Mouse (Mus musculus) granulocyte monocyte progenitor cell, adult 5-6 weeks (primary cell): ENCODE measurements around the gene Sugp1. TPM values are rescaled to one million over a fixed set of nuclear protein-coding genes. Genes with fewer than 3 reads are reported as not detected.

Experiments
- ATAC-seq: replicated peaks from 2 replicates; pipeline ENCODE4 v1.8.0; 2016; ENCODE audit warnings: mild to moderate bottlenecking, moderate TSS enrichment, inconsistent platforms; ENCODE audit not compliant: poor library complexity, severe bottlenecking
- total RNA-seq, 2 experiments: library from RNA; stranded (forward) in 1 of 2; stranded (reverse) in 1 of 2; fragments of 200-712, 200-1000 nt in 1 of 2; fragments of >200 nt in 1 of 2; fragmentation: Nextera tagmentation in 1 of 2; gene quantifications; 2 replicates each; pipeline ENCODE4 v1.2.3; 2014 to 2017

The Sugp1 gene
- total RNA-seq, 2 experiments from 2014 or later = 22.6 to 26.0 TPM

GRCm38 (mm10) chr8:70104506-70104905, 61.9 kb downstream of the Sugp1 start:
- ATAC-seq = peak; percentile 78

GRCm38 (mm10) chr8:70104922-70105321, 62.3 kb downstream of the Sugp1 start:
- no peak for ATAC-seq

- ATAC-seq = no peak
These were observed 67.8 kb downstream of the Sugp1 start for GRCm38 (mm10) chr8:70110451-70110850.

- no peak for ATAC-seq
These were observed 68.7 kb downstream of the Sugp1 start for GRCm38 (mm10) chr8:70111192-70111795.

GRCm38 (mm10) chr8:70112401-70113016, 69.9 kb downstream of the Sugp1 start:
- no peak for ATAC-seq

GRCm38 (mm10) chr8:70114488-70114887, 71.9 kb downstream of the Sugp1 start:
- peak; percentile 75 for ATAC-seq

GRCm38 (mm10) chr8:70114892-70115291, 72.3 kb downstream of the Sugp1 start:
- no peak for ATAC-seq

- peak; percentile 66 for ATAC-seq
These were observed 75.0 kb downstream of the Sugp1 start for GRCm38 (mm10) chr8:70117611-70118010.

- no peak for ATAC-seq
These were observed 76.4 kb downstream of the Sugp1 start for GRCm38 (mm10) chr8:70118726-70119700.

- ATAC-seq = no peak; the same call in 1 of the 2 replicates
These were observed 78.1 kb downstream of the Sugp1 start, which contains the start of gene Ncan for GRCm38 (mm10) chr8:70120667-70121066. Gene Ncan, minus strand, starts transcription at chr8:70120873.

Other genes starting within 250 kb of the Sugp1 start
- 53.7 and 60.9 TPM in 2 replicates for gene Gmip, start 234.1 kb upstream of the Sugp1 start, total RNA-seq (2014; fragmentation: Nextera tagmentation)
- 26.4 and 43.8 TPM in 2 replicates for gene Gmip, start 234.1 kb upstream of the Sugp1 start, total RNA-seq (2017)
- 3.0 and 9.3 TPM in 2 replicates for gene Lpar2, start 220.4 kb upstream of the Sugp1 start, total RNA-seq (2014; fragmentation: Nextera tagmentation)
- 1.5 and 1.9 TPM in 2 replicates for gene Lpar2, start 220.4 kb upstream of the Sugp1 start, total RNA-seq (2017)
- gene Pbx4, start 210.3 kb upstream of the Sugp1 start, total RNA-seq (2014; fragmentation: Nextera tagmentation) = 7.0 and 25.1 TPM in 2 replicates
- 5.6 and 9.3 TPM in 2 replicates for gene Pbx4, start 210.3 kb upstream of the Sugp1 start, total RNA-seq (2017)
- gene Cilp2, start 155.1 kb upstream of the Sugp1 start, total RNA-seq (2014; fragmentation: Nextera tagmentation) = not detected in 2 replicates
- gene Cilp2, start 155.1 kb upstream of the Sugp1 start, total RNA-seq (2017) = not detected in 2 replicates
- gene Tssk6, start 140.6 kb upstream of the Sugp1 start, total RNA-seq (2014; fragmentation: Nextera tagmentation) = 0.73 TPM in 1 of 2 replicates, not detected in the other
- 1.5 and 2.5 TPM in 2 replicates for gene Tssk6, start 140.6 kb upstream of the Sugp1 start, total RNA-seq (2017)
- 76.7 and 98.5 TPM in 2 replicates for gene Ndufa13, start 140.3 kb upstream of the Sugp1 start, total RNA-seq (2014; fragmentation: Nextera tagmentation)
- gene Ndufa13, start 140.3 kb upstream of the Sugp1 start, total RNA-seq (2017) = 107 and 110 TPM in 2 replicates
- gene Yjefn3, start 140.1 kb upstream of the Sugp1 start, total RNA-seq (2014; fragmentation: Nextera tagmentation) = 2.7 TPM in 1 of 2 replicates, not detected in the other
- gene Yjefn3, start 140.1 kb upstream of the Sugp1 start, total RNA-seq (2017) = not detected in 2 replicates
- gene Gatad2a, start 46.4 kb upstream of the Sugp1 start, total RNA-seq (2014; fragmentation: Nextera tagmentation) = 51.7 and 69.2 TPM in 2 replicates
- 47.5 and 58.2 TPM in 2 replicates for gene Gatad2a, start 46.4 kb upstream of the Sugp1 start, total RNA-seq (2017)
- gene Mau2, start 79 bp upstream of the Sugp1 start, total RNA-seq (2014; fragmentation: Nextera tagmentation) = 29.9 and 34.9 TPM in 2 replicates
- gene Mau2, start 79 bp upstream of the Sugp1 start, total RNA-seq (2017) = 27.3 and 29.0 TPM in 2 replicates
- 3.9 TPM in 1 of 2 replicates, not detected in the other for gene Tm6sf2, start 30.1 kb downstream of the Sugp1 start, total RNA-seq (2014; fragmentation: Nextera tagmentation)
- not detected in 2 replicates for gene Tm6sf2, start 30.1 kb downstream of the Sugp1 start, total RNA-seq (2017)
- not detected in 2 replicates for gene Hapln4, start 40.6 kb downstream of the Sugp1 start, total RNA-seq (2014; fragmentation: Nextera tagmentation)
- not detected in 2 replicates for gene Hapln4, start 40.6 kb downstream of the Sugp1 start, total RNA-seq (2017)
- not detected in 2 replicates for gene Ncan, start 78.1 kb downstream of the Sugp1 start, total RNA-seq (2014; fragmentation: Nextera tagmentation)
- not detected in 2 replicates for gene Ncan, start 78.1 kb downstream of the Sugp1 start, total RNA-seq (2017)
- gene Nr2c2ap, start 88.5 kb downstream of the Sugp1 start, total RNA-seq (2014; fragmentation: Nextera tagmentation) = 37.0 and 64.5 TPM in 2 replicates
- 8.7 and 9.4 TPM in 2 replicates for gene Nr2c2ap, start 88.5 kb downstream of the Sugp1 start, total RNA-seq (2017)
- 4.8 and 6.9 TPM in 2 replicates for gene Rfxank, start 96.3 kb downstream of the Sugp1 start, total RNA-seq (2014; fragmentation: Nextera tagmentation)
- gene Rfxank, start 96.3 kb downstream of the Sugp1 start, total RNA-seq (2017) = 5.9 and 11.6 TPM in 2 replicates
- gene Borcs8, start 96.7 kb downstream of the Sugp1 start, total RNA-seq (2014; fragmentation: Nextera tagmentation) = 26.6 and 53.7 TPM in 2 replicates
- 34.3 and 40.0 TPM in 2 replicates for gene Borcs8, start 96.7 kb downstream of the Sugp1 start, total RNA-seq (2017)
- not detected in 2 replicates for gene Mef2b, start 96.9 kb downstream of the Sugp1 start, total RNA-seq (2014; fragmentation: Nextera tagmentation)
- gene Mef2b, start 96.9 kb downstream of the Sugp1 start, total RNA-seq (2017) = not detected in 2 replicates
- gene Tmem161a, start 129.5 kb downstream of the Sugp1 start, total RNA-seq (2014; fragmentation: Nextera tagmentation) = 15.6 and 29.6 TPM in 2 replicates
- gene Tmem161a, start 129.5 kb downstream of the Sugp1 start, total RNA-seq (2017) = 9.4 and 21.4 TPM in 2 replicates
- 3.2 and 5.5 TPM in 2 replicates for gene Slc25a42, start 169.5 kb downstream of the Sugp1 start, total RNA-seq (2014; fragmentation: Nextera tagmentation)
- 0.62 and 1.2 TPM in 2 replicates for gene Slc25a42, start 169.5 kb downstream of the Sugp1 start, total RNA-seq (2017)
- 62.5 and 68.0 TPM in 2 replicates for gene Sugp2, start 191.4 kb downstream of the Sugp1 start, total RNA-seq (2014; fragmentation: Nextera tagmentation)
- 26.0 and 56.4 TPM in 2 replicates for gene Sugp2, start 191.4 kb downstream of the Sugp1 start, total RNA-seq (2017)
- 4.9 and 6.9 TPM in 2 replicates for gene Armc6, start 191.7 kb downstream of the Sugp1 start, total RNA-seq (2014; fragmentation: Nextera tagmentation)
- 8.0 and 9.4 TPM in 2 replicates for gene Armc6, start 191.7 kb downstream of the Sugp1 start, total RNA-seq (2017)
- 5.4 and 12.3 TPM in 2 replicates for gene Homer3, start 240.0 kb downstream of the Sugp1 start, total RNA-seq (2014; fragmentation: Nextera tagmentation)
- gene Homer3, start 240.0 kb downstream of the Sugp1 start, total RNA-seq (2017) = 6.5 and 12.3 TPM in 2 replicates